Mouse (Mus musculus) left cerebral cortex, adult 18-20 months (tissue): ENCODE data around the gene Dohh. TPM values are rescaled to one million over a fixed set of nuclear protein-coding genes. Genes with fewer than 3 reads are reported as not detected.
A peak's percentile ranks its signal among the peaks of the same experiment; 100 is the strongest.

Experiments
- DNase-seq, 2 experiments: peaks; one replicate each; pipeline ENCODE4 v3.0.0; 2021 to 2022; ENCODE audit warnings: low spot score in 2 of 2, mixed read lengths in 1 of 2
- microRNA-seq, 2 experiments: library from miRNA; unstranded; fragments of <30 nt; microRNA quantifications; one replicate each; pipeline ENCODE4 v1.2.0; 2021
- total RNA-seq, 2 experiments: library from RNA; stranded (reverse); gene quantifications; 2 replicates each; pipeline ENCODE4 v1.2.3; 2021

Gene Dohh
- total RNA-seq, 2 experiments from 2014 or later: 87.4 to 97.6 TPM

DNA sequence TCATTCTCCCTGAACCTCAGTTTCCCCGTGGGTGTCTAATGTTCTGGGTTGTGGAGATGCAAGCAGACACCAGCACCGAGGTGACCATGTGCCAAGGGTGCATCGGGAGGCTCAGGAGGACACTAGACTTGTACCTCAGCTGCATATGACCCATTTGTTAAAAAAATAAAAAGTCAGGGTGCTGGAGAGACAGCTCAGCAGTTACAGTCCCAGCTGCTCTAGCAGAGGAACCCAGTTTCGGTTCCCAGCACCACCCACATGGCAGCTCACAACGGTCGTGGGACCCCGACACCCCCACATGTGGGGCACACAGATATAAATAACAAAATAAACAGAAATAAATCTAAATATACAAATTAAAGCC, 44.3 kb downstream of the Dohh start:
- DNase-seq: peak in 1 of 2 experiments; percentile 1

DNA sequence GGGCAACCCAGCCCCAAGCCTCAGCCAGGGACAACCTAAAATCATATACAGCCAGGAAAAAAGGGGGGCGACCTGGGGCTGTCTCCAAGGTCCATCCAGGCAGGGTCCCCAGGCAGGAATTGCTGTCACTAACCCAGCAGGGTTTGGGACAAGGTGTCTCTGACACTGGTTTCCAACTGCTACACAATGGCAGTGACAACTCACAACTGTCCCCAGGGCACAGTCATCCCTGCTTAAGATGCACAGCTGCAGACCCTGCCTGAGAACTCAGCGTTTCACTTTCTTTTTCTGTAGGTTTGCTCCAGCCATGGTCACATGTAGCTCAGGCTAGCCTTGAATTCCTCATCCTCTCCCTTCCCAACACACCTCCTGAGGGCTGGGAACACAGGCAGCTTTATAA, 44.9 kb downstream of the Dohh start:
- DNase-seq: peak in 1 of 2 experiments; percentile 2

GRCm38 (mm10) chr10:81429605-81430061, 45.4 kb downstream of the Dohh start:
- peak; percentile 65 for DNase-seq

- DNase-seq: peak; percentile 76 to 89
Measured at GRCm38 (mm10) chr10:81430141-81430830, 46.1 kb downstream of the Dohh start.

GRCm38 (mm10) chr10:81430831-81431525, 46.8 kb downstream of the Dohh start:
- peak; percentile 65 to 81 for DNase-seq

- DNase-seq: peak in 1 of 2 experiments; percentile 32
Measured at GRCm38 (mm10) chr10:81431526-81432168, 47.4 kb downstream of the Dohh start.

- no peak for DNase-seq
Measured at GRCm38 (mm10) chr10:81432169-81432867, 48.1 kb downstream of the Dohh start.

GRCm38 (mm10) chr10:81432868-81433262, 48.6 kb downstream of the Dohh start:
- peak; percentile 88 to 93 for DNase-seq

GRCm38 (mm10) chr10:81433541-81434289, 49.5 kb downstream of the Dohh start:
- DNase-seq: peak; percentile 4 to 5

DNA sequence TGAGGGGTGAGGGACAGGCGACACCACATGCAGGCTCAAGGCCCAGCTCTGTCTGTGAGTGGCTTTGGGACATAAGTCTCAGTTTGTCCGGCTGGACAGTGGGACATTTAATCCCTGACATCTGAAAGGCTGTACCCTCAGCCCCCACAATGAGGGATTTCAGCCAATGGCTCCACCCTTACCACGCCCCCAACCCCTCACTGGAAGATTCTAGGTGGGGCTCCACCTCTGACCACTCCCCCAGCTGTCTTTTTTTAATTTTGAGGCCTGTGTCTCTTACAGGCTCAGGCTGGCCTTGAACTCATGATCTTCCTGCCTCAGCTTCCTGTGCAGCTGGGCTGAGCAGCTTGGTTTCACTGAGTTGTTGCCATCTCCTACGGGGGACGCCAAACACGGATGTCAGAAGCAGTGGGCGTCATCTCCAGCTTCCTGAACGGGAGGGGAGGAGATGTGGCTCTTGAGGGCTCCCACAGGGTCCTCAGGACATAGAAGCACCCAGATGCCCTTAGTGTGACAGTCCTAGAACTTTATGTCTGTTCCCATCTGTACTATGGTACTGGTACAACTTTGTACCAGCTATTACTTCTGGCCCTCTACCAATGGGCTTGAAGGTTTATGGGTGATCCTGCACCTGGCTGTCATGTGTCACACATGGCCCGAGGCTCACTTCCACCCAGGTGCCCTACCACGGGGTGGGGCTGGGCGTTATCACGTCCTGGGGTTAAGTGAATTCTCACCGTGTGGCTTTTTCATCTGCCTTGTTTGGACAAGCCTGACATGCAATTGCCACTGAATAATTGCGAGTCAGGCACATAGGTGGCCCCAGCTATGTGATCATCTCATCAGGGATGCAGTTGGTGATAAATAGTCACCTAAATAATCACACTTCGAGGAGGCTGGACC, 50.4 kb downstream of the Dohh start:
- no peak for DNase-seq

- peak; percentile 65 to 67 for DNase-seq
Measured at GRCm38 (mm10) chr10:81435436-81435835, 51.2 kb downstream of the Dohh start.

Small RNA genes lying within 50 kb of the gene (microRNA-seq; reads per million reads assigned to microRNA genes)
- gene Mir1191b (0 to 0.25 reads per million in 2 experiments), gene Mir6913 (1.2 to 1.7 reads per million in 2 experiments)

Other genes with a start within 250 kb of the Dohh start
- 100 to 1,000 TPM; 135 to 137 TPM for gene Zbtb7a, start 249.2 kb upstream of the Dohh start, total RNA-seq
- gene Pias4, start 216.5 kb upstream of the Dohh start, total RNA-seq: 10 to 100 TPM; 27.8 to 28.8 TPM
- gene Eef2, start 207.8 kb upstream of the Dohh start, total RNA-seq: 100 to 1,000 TPM; 899 to 919 TPM
- gene Dapk3, start 201.4 kb upstream of the Dohh start, total RNA-seq: 10 to 100 TPM; 77.4 to 80.3 TPM
- not detected for gene 4930442H23Rik, start 200.6 kb upstream of the Dohh start, total RNA-seq
- not detected for gene Nmrk2, start 182.4 kb upstream of the Dohh start, total RNA-seq
- gene Atcay, start 153.6 kb upstream of the Dohh start, total RNA-seq: 100 to 1,000 TPM; 197 to 204 TPM
- gene Zfr2, start 151.3 kb upstream of the Dohh start, total RNA-seq: 10 to 100 TPM; 59.2 to 65.5 TPM
- 100 to 1,000 TPM; 187 to 195 TPM for gene Matk, start 131.5 kb upstream of the Dohh start, total RNA-seq
- 10 to 100 TPM; 38.8 to 43.5 TPM for gene Mrpl54, start 117.5 kb upstream of the Dohh start, total RNA-seq
- 10 to 100 TPM; 36.7 to 42.7 TPM for gene Apba3, start 117.5 kb upstream of the Dohh start, total RNA-seq
- gene Tjp3, start 92.8 kb upstream of the Dohh start, total RNA-seq: under 1 TPM; 0.16 to 0.23 TPM
- gene Pip5k1c, start 91.5 kb upstream of the Dohh start, total RNA-seq: 100 to 1,000 TPM; 415 to 417 TPM
- 10 to 100 TPM; 30.5 to 34.6 TPM for gene Cactin, start 63.3 kb upstream of the Dohh start, total RNA-seq
- 1 to 10 TPM; 1.1 to 1.5 TPM for gene Tbxa2r, start 55.7 kb upstream of the Dohh start, total RNA-seq
- gene Gipc3, start 41.2 kb upstream of the Dohh start, total RNA-seq: 1 to 10 TPM; 2.5 to 3.6 TPM
- 10 to 100 TPM; 28.9 to 30.5 TPM for gene Hmg20b, start 33.9 kb upstream of the Dohh start, total RNA-seq
- 10 to 100 TPM; 38.1 to 42.0 TPM for gene Mfsd12, start 26.9 kb upstream of the Dohh start, total RNA-seq
- gene 4930404N11Rik, start 18.6 kb upstream of the Dohh start, total RNA-seq: 1 to 10 TPM; 1.2 to 1.3 TPM
- gene Fzr1, start 5.9 kb upstream of the Dohh start, total RNA-seq: 10 to 100 TPM; 71.1 to 72.1 TPM
- 1 to 10 TPM; 3.1 to 3.8 TPM for gene Gm48551, start within 50 bp of the Dohh start, total RNA-seq
- 1 to 10 TPM; 2.7 to 2.8 TPM for gene Gm48552, start 4.6 kb downstream of the Dohh start, total RNA-seq
- gene Smim24, start 8.6 kb downstream of the Dohh start, total RNA-seq: 1 to 10 TPM; 1.1 to 1.2 TPM
- 10 to 100 TPM; 84.7 to 91.7 TPM for gene Nfic, start 71.2 kb downstream of the Dohh start, total RNA-seq
- gene Celf5, start 98.3 kb downstream of the Dohh start, total RNA-seq: 100 to 1,000 TPM; 242 to 259 TPM
- gene Ncln, start 112.0 kb downstream of the Dohh start, total RNA-seq: 10 to 100 TPM; 68.1 to 85.1 TPM
- gene S1pr4, start 115.7 kb downstream of the Dohh start, total RNA-seq: under 1 TPM; 0.58 to 0.82 TPM
- gene Gna15, start 139.8 kb downstream of the Dohh start, total RNA-seq: 1 to 10 TPM; 2.6 to 3.5 TPM
- 100 to 1,000 TPM; 105 to 114 TPM for gene Gna11, start 160.8 kb downstream of the Dohh start, total RNA-seq
- gene Aes, start 175.1 kb downstream of the Dohh start, total RNA-seq: 100 to 1,000 TPM; 700 to 737 TPM
- gene Tle2, start 190.1 kb downstream of the Dohh start, total RNA-seq: 10 to 100 TPM; 41.3 to 42.4 TPM
- 10 to 100 TPM; 11.4 to 11.8 TPM for gene Tle6, start 216.6 kb downstream of the Dohh start, total RNA-seq
- gene BC025920, start 221.8 kb downstream of the Dohh start, total RNA-seq: 1 to 10 TPM; 2.6 to 3.3 TPM
- 10 to 100 TPM; 26.2 to 26.6 TPM for gene Sirt6, start 243.4 kb downstream of the Dohh start, total RNA-seq
- 10 to 100 TPM; 44.4 to 46.4 TPM for gene Ankrd24, start 244.1 kb downstream of the Dohh start, total RNA-seq